Mouse (Mus musculus): ENCODE data around the gene Syde2.

GRCm38 (mm10) chr3:146013490-146013889 is 25.8 kb downstream of the Syde2 start:
- no peak for TF ChIP-seq CTCF (IDR thresholded peaks at IDR 0.05; ENCODE audit: low read depth, low read length)
- no peak for TF ChIP-seq POLR2A (IDR thresholded peaks at IDR 0.05; ENCODE audit: insufficient read depth, low read length)

Data from ES-Bruce4 (cell line).